Comparison of ENCODE assay signal across 9 mouse cellular contexts in the genomic region with DNA sequence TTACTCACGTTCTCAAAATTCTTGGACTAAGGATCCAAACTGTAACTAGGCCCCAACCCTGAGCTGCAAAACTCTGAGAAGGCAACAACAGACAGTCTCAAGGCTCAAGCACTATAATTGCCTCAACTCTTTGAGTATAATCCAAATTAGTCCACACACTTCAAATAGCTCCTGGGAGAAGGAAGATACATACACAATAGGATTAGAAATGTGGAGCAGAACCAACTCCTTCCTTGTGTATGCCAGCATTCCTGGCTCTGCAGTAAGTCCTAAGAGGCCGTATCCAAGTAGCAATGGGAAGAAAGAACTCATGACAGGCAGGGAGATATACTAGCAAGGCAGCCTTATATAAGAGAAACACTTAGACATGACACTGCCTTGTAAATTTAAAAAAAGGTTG. TPM values are rescaled to one million over a fixed set of nuclear protein-coding genes. Genes with fewer than 3 reads are reported as not detected.
A peak's percentile ranks its signal among the peaks of the same experiment; 100 is the strongest.
DNase-seq lines count a peak whose midpoint lies in the region; ATAC-seq lines count a peak whose summit lies in the region.
"Had no signal": no experiment of that assay in that cellular context is flagged by ENCODE, and none has a peak within 500 bp of the region (broad histone marks: within the 10 kb centered on the region; RNA-seq: fewer than 3 reads in every experiment).

No protein-coding gene starts in this region.

- WGBS in kidney, embryonic 15.5 days = 84% methylated on average over 2 of the region's 2 CpGs
- 92% methylated on average over 2 of the region's 2 CpGs for WGBS in embryonic facial prominence, embryonic 12.5 days
- WGBS in hindbrain, embryonic 13.5 days = 89% methylated on average over 2 of the region's 2 CpGs
- 71% methylated on average over 2 of the region's 2 CpGs for WGBS in midbrain, embryonic 16.5 days

- no peak for DNase-seq in kidney, adult 8-10 months
- DNase-seq in layer of hippocampus, adult 9-11 months = no peak
- no peak for DNase-seq in left cerebral cortex, adult 18-20 months (ENCODE audit: low spot score in 2 of 2)
- DNase-seq in spleen, postnatal 4 days (ENCODE audit: low spot score in 2 of 2) = no peak
- DNase-seq: adrenal gland, postnatal 14 days had no signal

- no peak overlapping the region for H3K9ac ChIP-seq in kidney, embryonic 15.5 days
- H3K9ac ChIP-seq in embryonic facial prominence, embryonic 12.5 days = no peak overlapping the region
- H3K9ac ChIP-seq in hindbrain, embryonic 13.5 days = no peak overlapping the region
- H3K9ac ChIP-seq in midbrain, embryonic 16.5 days (ENCODE audit: low read depth, low read length) = no peak overlapping the region

- H3K4me2 ChIP-seq in kidney, embryonic 15.5 days = peak overlapping the region; percentile 40
- 0 out of 2 replicates have a peak overlapping the region, but pooled peaks have one; percentile 19 for H3K4me2 ChIP-seq in embryonic facial prominence, embryonic 12.5 days (replicated peaks)
- H3K4me2 ChIP-seq in hindbrain, embryonic 13.5 days = peak overlapping the region; percentile 68
- H3K4me2 ChIP-seq in midbrain, embryonic 16.5 days (ENCODE audit: low read length) = peak overlapping the region; percentile 34

- H3K4me1 ChIP-seq in kidney, embryonic 15.5 days = peaks cover 24% of the 10 kb centered on the region
- peaks cover 23% of the 10 kb centered on the region; the same call in 1 of the 2 replicates for H3K4me1 ChIP-seq in embryonic facial prominence, embryonic 12.5 days
- H3K4me1 ChIP-seq in hindbrain, embryonic 13.5 days (replicated peaks) = peaks cover 31% of the 10 kb centered on the region
- H3K4me1 ChIP-seq in midbrain, embryonic 16.5 days (ENCODE audit: control insufficient read depth, insufficient read depth, low read length) = peaks cover 29% of the 10 kb centered on the region

- no peaks in the 10 kb centered on the region for H3K27me3 ChIP-seq in kidney, embryonic 15.5 days
- no peaks in the 10 kb centered on the region for H3K27me3 ChIP-seq in embryonic facial prominence, embryonic 12.5 days
- H3K27me3 ChIP-seq in hindbrain, embryonic 13.5 days = no peaks in the 10 kb centered on the region
- no peaks in the 10 kb centered on the region for H3K27me3 ChIP-seq in midbrain, embryonic 16.5 days (ENCODE audit: control insufficient read depth, insufficient read depth, low read depth, low read length)

- H3K9me3 ChIP-seq in kidney, embryonic 15.5 days (replicated peaks) = no peaks in the 10 kb centered on the region
- no peaks in the 10 kb centered on the region for H3K9me3 ChIP-seq in embryonic facial prominence, embryonic 12.5 days
- no peaks in the 10 kb centered on the region for H3K9me3 ChIP-seq in hindbrain, embryonic 13.5 days
- H3K9me3 ChIP-seq in midbrain, embryonic 16.5 days (replicated peaks; ENCODE audit: control insufficient read depth, low read length, poor library complexity, severe bottlenecking) = no peaks in the 10 kb centered on the region

- peaks cover 38% of the 10 kb centered on the region for H3K36me3 ChIP-seq in kidney, embryonic 15.5 days
- peaks cover 23% of the 10 kb centered on the region for H3K36me3 ChIP-seq in embryonic facial prominence, embryonic 12.5 days
- peaks cover 31% of the 10 kb centered on the region for H3K36me3 ChIP-seq in hindbrain, embryonic 13.5 days
- H3K36me3 ChIP-seq in midbrain, embryonic 16.5 days (ENCODE audit: control insufficient read depth, insufficient read depth, low read length) = peaks cover 9% of the 10 kb centered on the region; the same call in 1 of the 2 replicates

- no peak overlapping the region for H3K4me3 ChIP-seq in kidney, embryonic 15.5 days (replicated peaks)
- H3K4me3 ChIP-seq in embryonic facial prominence, embryonic 12.5 days = no peak overlapping the region
- peak overlapping the region; percentile 24 for H3K4me3 ChIP-seq in hindbrain, embryonic 13.5 days
- H3K4me3 ChIP-seq in midbrain, embryonic 16.5 days (ENCODE audit: low read depth, low read length) = no peak overlapping the region; the same call in 1 of the 2 replicates

- no peak for ATAC-seq in kidney, embryonic 15.5 days (replicated peaks; ENCODE audit: low FRiP score)
- ATAC-seq in embryonic facial prominence, embryonic 12.5 days (ENCODE audit: insufficient number of reproducible peaks, insufficient read depth, low FRiP score, low TSS enrichment) = no peak
- no peak for ATAC-seq in hindbrain, embryonic 13.5 days (ENCODE audit: low FRiP score)
- no peak for ATAC-seq in midbrain, embryonic 16.5 days

- no peak overlapping the region for H3K27ac ChIP-seq in kidney, embryonic 15.5 days
- H3K27ac ChIP-seq in embryonic facial prominence, embryonic 12.5 days = no peak overlapping the region
- H3K27ac ChIP-seq in hindbrain, embryonic 13.5 days = no peak overlapping the region
- H3K27ac ChIP-seq in midbrain, embryonic 16.5 days (ENCODE audit: low read length) = no peak overlapping the region

RNA-seq across cellular contexts. Expression of a gene that starts 2.5 kb away (rescaled TPM):
- 211 and 216 TPM in 2 replicates for polyA plus RNA-seq in kidney, embryonic 15.5 days (2015; fragmentation: Nextera tagmentation; extraction: Ambion mirVana)
- polyA plus RNA-seq in embryonic facial prominence, embryonic 12.5 days (2016; fragmentation: Nextera tagmentation; extraction: Ambion mirVana) = 286 and 299 TPM in 2 replicates
- 435 and 450 TPM in 2 replicates for polyA plus RNA-seq in hindbrain, embryonic 13.5 days (2015; fragmentation: Nextera tagmentation; extraction: Ambion mirVana)
- polyA plus RNA-seq in midbrain, embryonic 16.5 days (2015; fragmentation: Nextera tagmentation; extraction: Ambion mirVana) = 392 and 429 TPM in 2 replicates
- total RNA-seq in left cerebral cortex, adult 18-20 months (2021) = 100 to 1,000 TPM; 157 to 169 TPM
